Mouse (Mus musculus): Measurements from ENCODE around the gene Tmem160.
A peak's percentile ranks its signal among the peaks of the same experiment; 100 is the strongest.

GRCm38 (mm10) chr7:16420493-16421118 is 32.0 kb upstream of the Tmem160 start:
- TF ChIP-seq CTCF (IDR thresholded peaks at IDR 0.05; ENCODE audit: extremely low read depth, insufficient read length, insufficient replicate concordance, low read depth, low read length) (no peak), POLR2A (IDR thresholded peaks at IDR 0.05; ENCODE audit: low read depth, low read length) (peak; percentile 46; the same call in 1 of the 2 replicates)
